Mouse (Mus musculus): ENCODE measurements around the gene Pid1.

Pid1 gene

DNA sequence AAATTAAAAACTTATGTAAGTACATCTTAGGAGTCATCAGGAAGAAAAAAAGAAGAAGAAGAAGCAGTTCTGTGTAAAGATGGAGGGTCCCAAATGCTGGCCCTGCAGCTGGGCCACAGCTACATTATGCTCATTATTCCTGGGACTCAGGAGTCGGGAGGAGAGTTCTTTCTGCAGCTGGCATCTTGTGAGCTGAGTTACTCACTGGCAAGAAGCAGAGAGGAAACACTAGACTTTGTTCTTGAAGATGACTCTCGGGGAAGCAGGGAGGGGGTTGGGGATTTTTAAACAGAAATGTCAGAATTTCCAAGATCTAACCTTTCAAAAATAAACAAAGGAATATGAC, 208.4 kb downstream of the Pid1 start:
- no peak for DNase-seq

DNA sequence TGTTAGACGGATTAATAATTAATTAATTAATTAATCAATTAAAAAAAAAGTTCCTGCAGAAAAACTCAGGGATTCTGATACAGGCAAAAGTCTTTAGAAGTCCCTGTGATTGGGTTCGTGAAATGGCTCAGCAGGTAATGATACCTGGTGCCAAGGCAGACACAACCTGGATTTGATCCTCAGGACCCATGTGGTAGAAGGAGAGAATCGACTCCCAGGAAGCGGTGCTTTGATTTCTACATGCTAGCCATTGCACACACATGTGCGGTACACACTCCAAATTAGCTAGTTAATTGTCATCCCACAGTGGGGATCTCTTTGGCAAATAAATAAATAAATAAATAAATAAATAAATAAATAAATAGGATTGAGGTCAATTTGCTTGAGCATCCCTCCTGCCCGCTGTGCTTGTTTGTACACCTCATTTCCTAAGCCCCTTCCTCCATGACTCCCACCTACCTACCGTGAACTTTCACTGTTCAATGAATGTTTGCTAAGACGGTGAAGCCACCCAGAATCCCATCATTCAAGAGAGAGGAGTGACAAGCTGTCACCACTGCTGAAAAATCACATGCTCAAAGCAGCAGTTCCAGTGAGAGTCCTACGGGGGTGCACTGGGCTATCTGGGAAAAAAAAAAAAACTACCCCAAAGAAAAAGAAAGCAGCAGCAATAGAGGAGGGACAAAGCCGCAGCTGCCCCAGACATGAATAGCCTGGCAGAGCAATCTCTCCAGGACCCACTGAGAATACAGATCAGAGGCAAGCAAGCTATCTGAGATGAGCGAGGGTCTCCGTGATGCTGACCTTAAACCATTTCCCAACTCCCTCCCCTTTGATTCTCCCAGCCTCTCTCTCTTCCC, 209.0 kb downstream of the Pid1 start:
- DNase-seq, result peak; percentile 68

DNA sequence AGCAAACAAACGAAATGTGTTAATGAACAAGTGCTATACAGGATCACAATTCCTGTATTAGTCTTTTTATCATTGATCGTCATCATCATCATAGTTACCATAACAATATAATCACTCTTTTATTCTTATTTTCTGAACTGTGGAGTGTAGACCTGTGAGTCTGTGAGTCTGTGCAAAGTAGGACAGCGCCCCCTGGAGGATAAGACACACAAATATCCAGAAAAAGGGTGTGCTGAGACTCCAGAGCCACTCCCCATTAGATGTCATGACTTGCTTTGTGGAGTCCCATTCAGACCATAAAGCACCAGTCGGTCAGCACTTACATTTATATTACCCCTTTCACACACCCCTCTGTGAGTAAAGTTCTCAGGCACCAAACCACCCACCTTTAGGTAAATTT, 210.0 kb downstream of the Pid1 start:
- DNase-seq, result peak; percentile 88

DNA sequence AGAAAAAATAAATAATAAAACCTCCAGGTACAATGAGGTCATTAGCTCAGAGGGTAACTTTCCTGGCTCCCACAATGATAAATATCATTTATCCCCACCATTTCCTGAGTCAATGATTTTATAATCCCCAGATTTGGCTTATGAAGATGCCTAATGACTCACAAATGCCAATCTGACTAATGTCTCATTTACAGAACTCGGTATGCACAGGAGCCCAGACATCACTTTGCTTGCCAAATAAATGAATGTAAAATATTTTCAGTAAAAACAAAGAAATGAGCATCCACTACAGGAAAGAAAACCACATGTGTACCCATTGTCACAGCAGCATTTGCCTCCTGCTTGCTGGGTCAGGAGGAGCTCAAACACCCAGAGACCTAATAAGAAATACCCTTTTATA, 222.4 kb downstream of the Pid1 start:
- no peak for DNase-seq

DNA sequence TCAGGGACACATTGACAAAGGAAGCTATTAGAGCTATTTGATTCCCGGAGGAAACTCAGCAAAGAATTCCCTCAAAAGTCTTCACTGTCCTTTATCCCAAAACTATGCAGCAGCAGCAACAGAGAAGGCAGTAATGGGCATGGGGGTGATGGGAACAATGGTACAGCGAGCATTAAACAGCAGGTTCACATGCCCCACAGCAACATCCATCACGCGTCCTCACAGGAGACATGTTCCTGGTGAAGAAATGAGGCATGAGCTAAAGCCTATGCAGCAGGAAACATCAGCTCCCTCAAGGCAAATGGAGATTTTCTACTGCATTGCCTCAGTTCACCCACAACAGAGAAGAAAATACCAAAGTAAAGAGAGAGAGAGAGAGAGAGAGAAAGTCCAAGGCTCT, 231.5 kb downstream of the Pid1 start:
- peak; percentile 44 for DNase-seq

DNA sequence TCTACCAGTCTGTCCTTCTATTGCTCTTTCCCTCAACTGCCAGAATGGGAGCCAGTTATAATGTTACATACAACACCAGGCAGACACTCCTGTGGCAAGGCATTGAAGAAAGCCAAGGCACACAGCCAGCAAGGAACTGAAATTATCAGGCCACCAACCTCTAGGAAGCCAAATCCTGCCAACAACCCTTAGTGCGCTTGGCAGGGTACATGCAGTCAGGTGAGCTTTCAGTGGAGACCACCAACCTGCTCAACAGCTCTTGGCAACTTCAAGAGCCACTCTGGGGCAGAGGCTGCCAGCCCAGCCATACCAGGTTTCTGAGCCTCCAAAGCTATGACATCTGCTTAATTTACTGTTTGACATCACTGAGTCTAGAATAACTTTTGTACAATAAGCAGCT, 232.2 kb downstream of the Pid1 start:
- DNase-seq, result peak; percentile 84

DNA sequence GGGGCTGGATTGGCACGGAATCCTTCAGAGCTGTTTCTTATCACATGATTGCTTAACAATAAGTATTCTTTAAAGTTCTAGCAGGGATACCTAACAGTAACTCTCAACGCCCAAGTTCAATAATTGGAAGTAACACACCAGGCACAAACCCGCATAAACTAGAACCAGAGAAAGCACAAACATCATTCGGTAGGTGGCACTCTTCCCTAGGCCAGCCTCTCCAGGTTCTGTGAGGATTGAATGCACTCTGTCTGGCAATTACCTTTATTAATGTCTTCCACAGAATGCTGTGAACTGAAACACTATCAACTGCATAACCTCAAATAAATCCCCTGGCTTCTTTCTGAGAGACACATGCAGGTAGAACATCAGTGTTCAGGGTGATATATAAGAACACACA, 235.5 kb downstream of the Pid1 start:
- DNase-seq, result no peak

DNA sequence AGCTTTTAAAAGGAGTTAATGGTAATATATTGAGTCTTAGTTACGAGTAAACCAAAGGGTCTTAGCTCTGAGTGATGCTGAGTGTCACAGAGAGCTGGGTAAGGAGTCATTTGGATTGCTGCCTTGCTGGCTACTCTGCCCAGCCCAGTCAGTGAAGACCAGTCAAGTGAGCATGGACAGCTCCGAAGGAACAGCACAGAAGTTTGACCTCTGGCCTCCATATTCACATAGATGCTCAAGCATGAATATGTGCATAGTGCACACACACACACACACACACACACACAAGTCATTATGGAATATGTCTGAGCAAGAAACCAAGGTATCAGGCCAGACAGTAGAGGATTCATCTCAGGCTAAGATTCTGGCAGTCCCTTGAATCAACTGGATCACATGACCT, 244.7 kb downstream of the Pid1 start:
- peak; percentile 57 for DNase-seq

DNA sequence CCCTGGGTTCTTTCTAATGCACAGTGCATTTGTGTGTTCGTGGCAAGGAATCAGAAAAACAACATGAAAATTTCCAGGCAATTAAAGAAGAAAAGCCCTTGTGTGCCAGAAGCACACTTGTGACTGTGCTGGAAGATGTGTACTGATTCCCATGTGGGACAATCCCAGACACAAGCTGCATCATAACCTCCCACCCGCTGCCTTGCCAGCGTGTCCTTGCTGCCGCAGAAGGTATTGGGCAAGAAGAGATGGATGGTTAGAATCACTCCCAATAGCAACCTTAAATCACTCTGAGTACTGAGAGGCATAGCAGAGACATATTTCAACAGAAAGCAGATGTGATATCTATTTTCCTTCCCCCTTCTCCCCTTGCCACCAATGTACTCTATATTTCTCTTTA, 257.2 kb downstream of the Pid1 start:
- DNase-seq, result peak; percentile 68

DNA sequence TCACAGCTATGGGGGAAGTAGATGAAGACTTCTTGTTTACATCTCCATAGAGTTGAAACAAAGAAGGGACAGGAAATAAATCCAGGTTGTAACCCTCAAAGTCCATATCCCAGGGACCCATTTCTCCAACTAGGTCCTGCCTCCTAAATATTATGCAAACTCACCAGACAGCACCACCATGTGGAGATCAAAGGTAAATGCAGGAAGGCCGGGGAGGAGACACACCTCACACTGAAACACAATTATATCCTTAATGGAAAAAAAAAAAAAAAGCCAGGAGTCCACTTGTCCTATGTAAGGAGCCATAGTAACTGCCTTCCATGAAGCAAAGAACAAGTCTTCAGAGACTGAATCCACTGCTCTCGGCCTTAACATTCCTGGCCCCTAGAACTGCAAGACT, 261.9 kb downstream of the Pid1 start:
- peak; percentile 52 for DNase-seq

DNA sequence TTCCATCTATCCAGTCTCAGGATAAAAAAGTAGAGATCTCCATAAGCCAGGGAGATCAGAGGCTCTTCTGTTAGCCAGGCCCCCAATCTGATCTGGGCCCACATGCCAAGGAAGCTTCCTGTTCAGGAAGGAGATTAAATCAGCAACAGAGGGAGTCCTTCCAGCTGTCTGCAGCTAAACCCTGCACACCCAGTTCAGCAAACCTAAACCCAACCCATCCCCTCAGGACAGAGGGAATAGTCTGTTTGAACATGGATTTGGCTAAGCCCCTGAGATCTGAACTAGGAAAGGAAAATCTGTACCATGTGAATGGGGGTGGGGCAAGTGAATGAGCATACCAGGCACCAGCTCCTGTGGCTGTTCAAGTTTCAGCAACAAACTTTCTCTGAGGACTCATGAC, 266.6 kb downstream of the Pid1 start:
- peak; percentile 77 for DNase-seq

DNA sequence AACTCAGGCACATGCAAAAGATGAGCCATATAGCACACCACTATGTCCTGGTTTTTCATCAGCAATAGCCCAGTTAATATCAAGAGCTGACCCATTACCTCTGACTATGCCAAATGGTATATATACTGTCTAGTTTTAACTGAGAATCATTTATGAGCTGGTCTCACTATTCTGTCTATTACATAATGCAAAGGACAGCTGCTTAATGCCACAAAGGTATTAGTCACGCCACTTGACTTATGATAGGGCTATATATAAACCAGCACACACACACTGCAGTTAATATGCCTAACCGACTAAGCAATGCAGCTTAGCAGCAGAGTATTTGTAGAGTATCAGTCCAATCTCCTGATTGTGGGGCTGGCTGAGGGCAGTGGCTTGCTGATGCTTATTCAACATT, 270.7 kb downstream of the Pid1 start:
- no peak for DNase-seq

DNA sequence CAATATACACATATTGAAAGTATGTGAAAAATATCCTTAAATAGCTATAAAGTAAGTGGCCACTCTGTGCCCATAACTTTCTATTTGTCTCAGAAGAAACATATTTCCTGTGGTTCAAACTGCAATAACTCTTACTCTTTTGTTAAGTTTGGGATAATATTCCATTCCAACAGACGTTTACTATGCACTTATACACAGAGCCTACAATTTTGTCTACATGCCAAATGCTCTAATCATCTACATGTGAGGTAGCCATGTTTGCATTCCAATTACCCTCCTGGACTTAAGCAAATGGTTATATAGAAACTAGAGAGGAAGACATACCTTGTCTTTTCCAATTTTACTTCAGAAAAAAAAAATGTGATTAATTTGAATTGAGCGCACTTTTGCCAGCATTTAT, 274.3 kb downstream of the Pid1 start:
- no peak for DNase-seq

DNA sequence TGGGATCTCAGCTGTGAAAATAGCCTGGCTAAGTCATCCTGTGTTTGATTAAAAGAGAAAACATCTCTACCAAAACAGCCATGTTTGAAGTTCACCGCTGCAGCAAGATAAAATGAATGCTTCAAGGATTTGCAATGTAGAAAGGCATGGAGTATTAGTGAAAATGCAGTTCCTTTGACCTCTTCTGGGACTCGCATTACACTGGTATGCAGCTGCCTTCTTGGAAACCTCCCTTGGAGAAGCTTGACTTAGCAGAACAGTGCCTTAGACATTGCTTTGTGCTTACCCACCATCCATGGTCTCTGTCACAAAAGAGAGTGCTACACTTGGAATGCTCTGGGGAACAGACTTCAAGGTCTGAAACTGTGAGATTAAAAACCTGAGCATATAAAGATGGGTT, 276.0 kb downstream of the Pid1 start:
- DNase-seq, result peak; percentile 15

DNA sequence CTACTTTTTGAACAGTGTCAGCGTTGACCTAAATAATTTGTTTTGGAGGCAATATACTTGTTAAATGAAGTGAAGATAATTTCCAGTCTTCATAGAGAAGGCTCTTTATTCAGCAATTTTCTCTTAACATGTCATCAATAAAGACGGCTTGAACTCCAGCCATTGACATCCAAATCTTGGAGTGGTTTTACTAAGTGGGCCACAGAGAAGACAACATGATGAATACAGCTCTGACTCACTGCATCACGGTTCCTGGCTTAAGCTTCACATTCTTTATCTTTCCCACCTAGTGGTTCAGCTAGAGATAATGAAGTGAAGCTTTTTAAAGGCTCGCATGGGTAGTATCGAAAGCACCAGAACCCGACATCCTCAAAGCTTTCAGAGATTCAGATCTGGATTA, 276.7 kb downstream of the Pid1 start:
- peak; percentile 73 for DNase-seq

DNA sequence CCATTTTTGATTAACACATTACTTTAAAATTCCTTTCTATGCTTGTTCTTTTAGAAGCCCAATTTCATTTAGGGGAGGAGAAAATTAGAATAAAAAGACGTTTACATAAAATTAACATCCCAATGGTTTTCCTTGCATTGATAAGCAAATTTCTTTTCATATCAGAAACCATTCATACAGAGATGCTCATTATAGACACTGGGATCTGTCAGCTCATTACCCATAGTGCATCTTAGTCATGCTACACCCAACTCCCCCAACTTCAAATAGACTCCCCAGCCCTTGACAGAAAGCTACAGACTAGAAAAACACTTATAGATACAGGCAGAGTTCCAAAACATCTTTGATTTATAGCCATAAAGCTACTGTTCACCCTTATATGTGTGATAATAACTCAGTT, 277.5 kb downstream of the Pid1 start:
- no peak for DNase-seq

DNA sequence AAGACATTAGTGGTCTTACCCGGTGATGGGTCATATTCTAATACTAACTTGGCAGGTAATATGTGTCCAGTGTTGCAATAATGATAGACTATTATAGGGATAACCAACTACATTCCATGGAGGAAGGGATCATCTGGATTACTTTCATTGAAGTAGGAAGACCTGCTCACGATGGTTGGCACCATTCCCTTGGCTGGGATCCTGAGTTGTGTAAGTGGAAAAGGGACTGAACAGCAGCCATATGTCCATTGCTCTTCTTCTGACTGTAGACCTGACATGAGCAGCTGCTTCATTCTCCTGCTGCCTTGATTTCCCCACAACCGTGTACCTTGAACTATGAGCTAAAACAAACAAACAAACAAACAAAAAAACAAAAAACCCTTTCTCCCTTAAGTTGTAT, 278.6 kb downstream of the Pid1 start:
- no peak for DNase-seq

DNA sequence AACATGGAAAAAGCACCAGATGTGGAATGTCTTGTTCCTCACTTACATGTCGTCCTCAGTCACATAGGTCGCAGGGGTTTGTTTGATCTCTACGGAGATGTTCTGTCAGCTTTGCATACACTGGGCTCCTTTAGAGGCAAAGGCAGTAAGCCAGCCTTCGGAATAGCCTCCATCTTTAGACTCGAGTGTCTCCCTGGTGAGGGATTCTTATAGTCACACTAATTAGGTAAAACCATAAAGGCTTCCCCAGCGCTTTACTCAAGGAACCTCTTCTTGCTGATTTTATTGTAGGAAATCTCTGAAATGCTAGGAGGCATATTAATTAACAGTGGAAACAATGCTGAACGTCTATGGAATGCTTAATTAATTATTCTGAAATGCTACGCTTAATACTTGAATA, 284.4 kb downstream of the Pid1 start:
- DNase-seq, result no peak

DNA sequence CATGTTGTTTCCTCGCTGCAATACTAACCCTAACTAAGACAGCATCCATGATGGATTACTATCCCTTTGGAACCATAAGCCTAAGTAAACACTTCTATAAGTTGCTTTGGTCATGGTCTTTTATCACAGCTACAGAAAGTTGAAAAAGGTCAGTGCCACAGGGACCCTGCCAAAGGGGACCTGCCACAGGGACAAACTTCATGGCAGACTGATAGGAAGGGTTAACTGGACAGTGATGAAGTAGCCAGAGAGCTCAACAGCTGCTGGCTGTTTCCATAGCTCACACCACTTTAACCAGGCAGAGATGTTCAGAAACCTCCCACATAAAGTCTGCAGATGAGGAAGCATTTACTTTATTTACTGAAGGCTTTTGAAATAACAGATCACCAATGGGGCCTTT, 287.0 kb downstream of the Pid1 start:
- DNase-seq, result peak; percentile 53

DNA sequence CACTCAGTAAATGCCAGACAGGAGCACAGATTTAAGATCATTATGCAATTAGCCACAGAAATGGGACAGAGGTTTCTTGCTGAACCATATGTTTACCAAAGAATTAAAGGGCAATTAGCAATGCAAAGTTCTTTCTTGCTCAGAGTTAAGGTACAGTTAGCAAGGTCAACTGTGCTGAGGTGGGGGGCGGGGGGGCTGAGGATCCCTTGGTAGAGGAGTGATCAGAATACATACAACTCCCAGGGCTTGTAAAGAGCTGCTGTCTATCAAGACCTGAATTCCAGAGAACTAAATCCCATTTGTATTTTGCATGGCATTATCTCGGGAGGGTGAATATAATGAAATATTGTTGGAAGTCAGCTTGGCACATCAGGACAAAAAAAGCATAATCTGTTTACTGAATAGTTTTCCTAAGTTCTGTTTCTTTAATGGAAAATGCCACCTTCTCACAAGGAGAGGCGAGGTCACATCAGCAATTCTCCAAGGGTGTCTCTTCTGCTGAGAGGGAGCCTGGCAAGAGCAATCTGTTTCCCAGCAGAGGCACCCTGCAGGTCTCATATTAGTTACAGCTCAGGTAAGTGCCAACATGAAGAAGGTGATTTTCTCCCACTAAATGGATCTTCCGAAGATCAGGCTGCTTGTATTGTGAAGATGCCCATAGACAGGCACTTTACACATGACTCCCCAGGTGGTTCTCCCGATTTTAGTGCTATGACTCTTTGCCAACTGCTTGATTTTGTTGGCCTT, 306.9 kb downstream of the Pid1 start:
- DNase-seq, result peak; percentile 62

DNA sequence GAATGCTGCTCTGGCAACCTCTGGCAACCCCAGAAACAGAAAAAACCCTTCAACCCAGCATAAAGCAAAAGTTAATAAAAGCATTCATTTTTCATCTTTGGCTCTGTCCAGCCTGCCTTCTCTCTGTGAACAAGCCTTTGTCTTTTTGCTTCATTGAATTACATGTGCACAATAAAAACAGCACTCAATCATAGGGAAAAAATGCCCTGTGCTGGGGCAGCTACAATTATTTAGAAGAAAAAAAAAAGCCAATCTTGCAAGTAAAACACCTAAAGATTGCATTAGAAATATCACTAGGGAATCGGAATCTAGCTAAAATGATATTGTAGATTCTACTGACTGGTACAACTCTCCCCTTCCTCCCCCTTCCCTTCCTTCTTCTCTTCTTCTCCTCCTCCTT, 307.7 kb downstream of the Pid1 start:
- no peak for DNase-seq

DNA sequence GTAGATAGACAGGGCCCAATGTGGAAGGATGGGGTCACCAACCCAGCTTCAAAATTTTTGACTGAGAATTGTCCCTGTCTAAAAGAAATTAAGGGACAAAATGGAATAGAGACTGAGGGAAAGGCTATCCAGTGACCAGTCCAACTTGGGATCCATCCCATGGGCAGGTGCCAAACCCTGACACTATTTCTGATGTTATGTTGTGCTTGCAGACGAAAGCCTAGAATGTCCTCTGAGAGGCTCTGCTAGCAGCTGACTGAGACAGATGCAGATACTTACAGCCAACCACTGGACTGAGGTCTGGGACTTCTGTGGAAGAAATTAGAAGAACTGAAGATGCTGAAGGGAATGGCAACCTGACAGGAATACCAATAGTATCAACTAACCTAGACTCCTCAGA, 338.2 kb downstream of the Pid1 start:
- peak; percentile 94 for DNase-seq

DNA sequence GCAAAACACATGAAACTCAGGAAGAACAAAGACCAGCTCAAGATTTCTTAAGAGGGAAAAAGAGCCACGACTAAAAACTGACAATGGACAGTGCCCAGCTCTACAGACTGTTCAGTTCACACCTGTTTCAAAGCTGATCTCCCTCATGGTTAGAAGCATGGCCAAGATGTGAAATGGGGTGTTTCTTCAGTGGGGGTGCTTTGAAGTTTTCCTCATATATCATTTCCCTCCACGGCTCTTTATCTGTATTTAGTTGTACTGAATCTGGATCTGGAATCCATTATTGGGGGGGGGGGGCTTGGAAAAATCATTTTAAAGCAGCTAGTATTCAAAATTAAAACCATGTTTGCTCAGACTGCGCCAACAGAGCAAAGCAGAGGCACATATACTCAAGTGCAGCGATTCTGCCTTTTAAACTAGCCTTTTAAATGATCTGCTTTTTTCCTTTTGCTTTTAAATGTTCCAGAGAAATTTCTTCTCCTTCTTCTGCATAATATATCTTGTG, 351.1 kb downstream of the Pid1 start:
- DNase-seq, result no peak

DNA sequence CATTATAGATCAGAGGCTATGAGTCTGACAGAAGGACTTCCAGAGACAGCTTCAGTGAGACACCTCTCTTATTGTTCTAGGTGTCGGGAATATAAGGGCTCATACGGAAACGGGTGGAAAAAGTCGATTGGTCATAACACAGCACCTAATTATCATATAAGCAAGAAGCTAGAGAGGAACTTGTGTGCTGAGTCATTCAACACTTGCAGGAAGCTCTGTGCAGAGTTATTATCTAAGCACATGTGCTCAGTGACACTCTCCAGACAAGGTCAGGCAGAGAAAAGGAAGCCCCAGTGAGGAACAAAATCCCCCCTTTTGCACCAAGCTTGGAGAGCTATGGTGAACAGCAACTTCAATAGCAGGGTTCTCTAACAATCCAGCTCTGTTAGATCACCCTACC, 361.4 kb downstream of the Pid1 start:
- no peak for DNase-seq

All from heart, adult 11 months (tissue).